12 mouse cellular contexts compared by ENCODE assay signal in genomic region chr11:119544518-119545105, GRCm38 (mm10). TPM values are rescaled to one million over a fixed set of nuclear protein-coding genes. Genes with fewer than 3 reads are reported as not detected.
DNase-seq lines count a peak whose midpoint lies in the region; ATAC-seq and TF ChIP-seq lines count a peak whose summit lies in the region.
"Had no signal": no experiment of that assay in that cellular context is flagged by ENCODE, and none has a peak within 500 bp of the region (broad histone marks: within the 10 kb centered on the region; RNA-seq: fewer than 3 reads in every experiment).

No protein-coding gene starts in this region.

- H3K4me2 ChIP-seq in midbrain, embryonic 12.5 days (replicated peaks) = peak overlapping the region; percentile 97
- peak overlapping the region; percentile 99 for H3K4me2 ChIP-seq in forebrain, postnatal 0 days (ENCODE audit: low read depth)
- H3K4me2 ChIP-seq in neural tube, embryonic 13.5 days = peak overlapping the region; percentile 97
- H3K4me2 ChIP-seq: embryonic facial prominence, embryonic 15.5 days; lung, embryonic 15.5 days had no signal

- DNase-seq in adrenal gland, postnatal 14 days = peak; percentile 83
- no peak for DNase-seq in adrenal gland, adult 8-10 months
- no peak for DNase-seq in midbrain, embryonic 10.5 days (ENCODE audit: low spot score)
- DNase-seq in forebrain, postnatal 0 days = no peak
- no peak for DNase-seq in testis, postnatal 14 days (ENCODE audit: low spot score)
- DNase-seq in thymus, postnatal 0 days (ENCODE audit: low spot score) = no peak
- DNase-seq: gastrocnemius, adult 2 months; heart, postnatal 36 days had no signal

- TF ChIP-seq CTCF in forebrain, postnatal 0 days (IDR thresholded peaks at IDR 0.05; ENCODE audit: low read depth) = no peak

- H3K36me3 ChIP-seq in midbrain, embryonic 12.5 days = no peaks in the 10 kb centered on the region
- no peaks in the 10 kb centered on the region for H3K36me3 ChIP-seq in midbrain, embryonic 10.5 days
- no peaks in the 10 kb centered on the region for H3K36me3 ChIP-seq in forebrain, postnatal 0 days (ENCODE audit: insufficient read depth)
- 0 out of 2 replicates have a peak, but pooled peaks cover 3% of the 10 kb centered on the region for H3K36me3 ChIP-seq in neural tube, embryonic 13.5 days
- H3K36me3 ChIP-seq: embryonic facial prominence, embryonic 15.5 days; lung, embryonic 15.5 days had no signal

- no peak for ATAC-seq in midbrain, embryonic 12.5 days (ENCODE audit: low FRiP score, low read depth)
- ATAC-seq in forebrain, postnatal 0 days = no peak
- no peak for ATAC-seq in neural tube, embryonic 13.5 days (ENCODE audit: low read depth)

- peaks cover 100% of the 10 kb centered on the region for H3K27me3 ChIP-seq in midbrain, embryonic 12.5 days
- peaks cover 99% of the 10 kb centered on the region for H3K27me3 ChIP-seq in midbrain, embryonic 10.5 days (ENCODE audit: low read depth, poor library complexity, severe bottlenecking)
- 0 out of 2 replicates have a peak, but pooled peaks cover 3% of the 10 kb centered on the region for H3K27me3 ChIP-seq in forebrain, postnatal 0 days (ENCODE audit: insufficient read depth, low read length)
- H3K27me3 ChIP-seq in neural tube, embryonic 13.5 days = peaks cover 58% of the 10 kb centered on the region

- 87% methylated on average over 15 of the region's 15 CpGs for WGBS in midbrain, embryonic 12.5 days
- WGBS in midbrain, embryonic 10.5 days = 86% methylated on average over 15 of the region's 15 CpGs
- WGBS in forebrain, postnatal 0 days = 82% methylated on average over 15 of the region's 15 CpGs
- 76% methylated on average over 15 of the region's 15 CpGs for WGBS in neural tube, embryonic 13.5 days

- no peak overlapping the region for H3K4me3 ChIP-seq in midbrain, embryonic 12.5 days
- no peak overlapping the region for H3K4me3 ChIP-seq in midbrain, embryonic 10.5 days
- H3K4me3 ChIP-seq in forebrain, postnatal 0 days (ENCODE audit: low read depth, low read length) = no peak overlapping the region
- H3K4me3 ChIP-seq in neural tube, embryonic 13.5 days = peak overlapping the region; percentile 78
- H3K4me3 ChIP-seq: embryonic facial prominence, embryonic 15.5 days; gastrocnemius, adult 2 months; lung, embryonic 15.5 days had no signal

- no peak overlapping the region for H3K9ac ChIP-seq in midbrain, embryonic 12.5 days (replicated peaks)
- no peak overlapping the region for H3K9ac ChIP-seq in forebrain, postnatal 0 days
- H3K9ac ChIP-seq in neural tube, embryonic 13.5 days = peak overlapping the region; percentile 88
- H3K9ac ChIP-seq: embryonic facial prominence, embryonic 15.5 days; lung, embryonic 15.5 days had no signal

- H3K27ac ChIP-seq in midbrain, embryonic 12.5 days (replicated peaks) = no peak overlapping the region
- no peak overlapping the region for H3K27ac ChIP-seq in midbrain, embryonic 10.5 days (replicated peaks)
- H3K27ac ChIP-seq in forebrain, postnatal 0 days (ENCODE audit: low read depth, low read length) = no peak overlapping the region
- H3K27ac ChIP-seq in neural tube, embryonic 13.5 days (replicated peaks) = no peak overlapping the region
- H3K27ac ChIP-seq: embryonic facial prominence, embryonic 15.5 days; gastrocnemius, adult 2 months; lung, embryonic 15.5 days had no signal

- peaks cover 38% of the 10 kb centered on the region for H3K4me1 ChIP-seq in midbrain, embryonic 12.5 days
- peaks cover 57% of the 10 kb centered on the region for H3K4me1 ChIP-seq in midbrain, embryonic 10.5 days
- H3K4me1 ChIP-seq in forebrain, postnatal 0 days (ENCODE audit: insufficient read depth) = peaks cover 26% of the 10 kb centered on the region
- peaks cover 83% of the 10 kb centered on the region for H3K4me1 ChIP-seq in neural tube, embryonic 13.5 days (replicated peaks)

- H3K9me3 ChIP-seq in midbrain, embryonic 12.5 days = no peaks in the 10 kb centered on the region
- H3K9me3 ChIP-seq in midbrain, embryonic 10.5 days (replicated peaks) = no peaks in the 10 kb centered on the region
- H3K9me3 ChIP-seq in forebrain, postnatal 0 days (ENCODE audit: low read length) = no peaks in the 10 kb centered on the region
- H3K9me3 ChIP-seq in neural tube, embryonic 13.5 days = no peaks in the 10 kb centered on the region
- H3K9me3 ChIP-seq: embryonic facial prominence, embryonic 15.5 days; lung, embryonic 15.5 days had no signal

RNA-seq across cellular contexts. Expression of gene Nptx1, which starts 2.9 kb away (rescaled TPM):
- total RNA-seq in adrenal gland, postnatal 14 days (2021) = 3.3 and 4.1 TPM in 2 replicates
- total RNA-seq in adrenal gland, adult 8-10 months (2022) = 1 to 10 TPM; 2.4 to 8.5 (median 5.4) TPM
- 5.9 and 6.2 TPM in 2 replicates for polyA plus RNA-seq in midbrain, embryonic 12.5 days (2016; fragmentation: Nextera tagmentation; extraction: Ambion mirVana)
- polyA plus RNA-seq in midbrain, embryonic 10.5 days (2016; fragmentation: Nextera tagmentation; extraction: Ambion mirVana) = 1.1 and 1.6 TPM in 2 replicates
- 10.0 and 14.2 TPM in 2 replicates for total RNA-seq in forebrain, postnatal 0 days (2014; rRNA removed)
- 5.1 and 6.9 TPM in 2 replicates for polyA plus RNA-seq in forebrain, postnatal 0 days (2015; fragmentation: Nextera tagmentation; extraction: Ambion mirVana)
- 15.3 and 18.8 TPM in 2 replicates for polyA plus RNA-seq in neural tube, embryonic 13.5 days (2015; fragmentation: Nextera tagmentation; extraction: Ambion mirVana)
- 0.23 and 0.31 TPM in 2 replicates for polyA plus RNA-seq in thymus, postnatal 0 days (2015; fragmentation: Nextera tagmentation; extraction: Ambion mirVana)
- total RNA-seq: gastrocnemius, adult 2 months had no signal

RNA-seq across cellular contexts. Expression of gene Endov, which starts 53.5 kb away (rescaled TPM):
- 19.7 and 22.4 TPM in 2 replicates for total RNA-seq in adrenal gland, postnatal 14 days (2021)
- 10 to 100 TPM; 23.8 to 31.3 (median 29.2) TPM for total RNA-seq in adrenal gland, adult 8-10 months (2022)
- polyA plus RNA-seq in midbrain, embryonic 12.5 days (2016; fragmentation: Nextera tagmentation; extraction: Ambion mirVana) = 24.9 and 25.1 TPM in 2 replicates
- 21.6 and 27.6 TPM in 2 replicates for polyA plus RNA-seq in midbrain, embryonic 10.5 days (2016; fragmentation: Nextera tagmentation; extraction: Ambion mirVana)
- 35.6 and 42.8 TPM in 2 replicates for total RNA-seq in forebrain, postnatal 0 days (2014; rRNA removed)
- polyA plus RNA-seq in forebrain, postnatal 0 days (2015; fragmentation: Nextera tagmentation; extraction: Ambion mirVana) = 15.2 and 16.9 TPM in 2 replicates
- polyA plus RNA-seq in neural tube, embryonic 13.5 days (2015; fragmentation: Nextera tagmentation; extraction: Ambion mirVana) = 15.6 and 17.3 TPM in 2 replicates
- 17.8 and 19.4 TPM in 2 replicates for polyA plus RNA-seq in thymus, postnatal 0 days (2015; fragmentation: Nextera tagmentation; extraction: Ambion mirVana)

RNA-seq across cellular contexts. Expression of gene Rptor, which starts 58.1 kb away (rescaled TPM):
- 45.5 and 47.9 TPM in 2 replicates for total RNA-seq in adrenal gland, postnatal 14 days (2021)
- 10 to 100 TPM; 57.6 to 74.5 (median 59.9) TPM for total RNA-seq in adrenal gland, adult 8-10 months (2022)
- polyA plus RNA-seq in midbrain, embryonic 12.5 days (2016; fragmentation: Nextera tagmentation; extraction: Ambion mirVana) = 18.3 and 19.0 TPM in 2 replicates
- polyA plus RNA-seq in midbrain, embryonic 10.5 days (2016; fragmentation: Nextera tagmentation; extraction: Ambion mirVana) = 11.0 and 12.1 TPM in 2 replicates
- total RNA-seq in forebrain, postnatal 0 days (2014; rRNA removed) = 38.4 and 46.7 TPM in 2 replicates
- 5.0 and 8.0 TPM in 2 replicates for polyA plus RNA-seq in forebrain, postnatal 0 days (2015; fragmentation: Nextera tagmentation; extraction: Ambion mirVana)
- 9.6 and 11.1 TPM in 2 replicates for polyA plus RNA-seq in neural tube, embryonic 13.5 days (2015; fragmentation: Nextera tagmentation; extraction: Ambion mirVana)
- 12.3 and 14.0 TPM in 2 replicates for polyA plus RNA-seq in thymus, postnatal 0 days (2015; fragmentation: Nextera tagmentation; extraction: Ambion mirVana)
